Mouse (Mus musculus) embryonic facial prominence, embryonic 12.5 days (tissue): ENCODE measurements around the gene Rps15a. TPM values are rescaled to one million over a fixed set of nuclear protein-coding genes. Genes with fewer than 3 reads are reported as not detected.

Experiments used
- ATAC-seq: fragments of 200-750 bp; cut with Nextera tagmentation; 2 replicates; pipeline ENCODE4 v1.8.0; 2017; ENCODE audit not compliant: insufficient number of reproducible peaks, insufficient read depth, low FRiP score, low TSS enrichment
- H3K27ac ChIP-seq: fragments of 300-500 bp; sonication (generic); 2 replicates; pipeline ENCODE4 v1.5.1; 2016; ENCODE audit warnings: mild to moderate bottlenecking
- H3K27me3 ChIP-seq: fragments of 300-500 bp; sonication (generic); 2 replicates; pipeline ENCODE4 v1.6.1; 2016; ENCODE audit warnings: mild to moderate bottlenecking, moderate library complexity
- H3K36me3 ChIP-seq: fragments of 300-500 bp; sonication (generic); 2 replicates; pipeline ENCODE4 v1.6.1; 2016; ENCODE audit warnings: mild to moderate bottlenecking
- H3K4me1 ChIP-seq: fragments of 300-500 bp; sonication (generic); 2 replicates; pipeline ENCODE4 v1.6.1; 2016
- H3K4me2 ChIP-seq: fragments of 300-500 bp; sonication (generic); replicated peaks from 2 replicates; pipeline ENCODE4 v1.6.1; 2016; ENCODE audit warnings: mild to moderate bottlenecking, moderate library complexity
- H3K4me3 ChIP-seq: fragments of 300-500 bp; sonication (generic); 2 replicates; pipeline ENCODE4 v1.5.1; 2016; ENCODE audit warnings: mild to moderate bottlenecking
- H3K9ac ChIP-seq: fragments of 300-500 bp; sonication (generic); 2 replicates; pipeline ENCODE4 v1.6.1; 2016; ENCODE audit warnings: mild to moderate bottlenecking, moderate library complexity
- H3K9me3 ChIP-seq: fragments of 300-500 bp; sonication (generic); 2 replicates; pipeline ENCODE4 v1.6.1; 2016; ENCODE audit warnings: mild to moderate bottlenecking, moderate library complexity
- WGBS: fragments of 180-500 bp; shearing (Covaris S2); methylation state at CpG from one replicate; pipeline ENCODE4 v1.1.7; 2016; 5-methylcytosine and 5-hydroxymethylcytosine counted together
- polyA plus RNA-seq: library from polyadenylated mRNA; unstranded; fragments of >200 nt; fragmentation: Nextera tagmentation; extraction: Ambion mirVana; gene quantifications from 2 replicates; pipeline ENCODE4 v1.2.1, GENCODE M21; 2016

Rps15a gene
- polyA plus RNA-seq, 1 experiment from 2014 or later = 664 TPM

DNA sequence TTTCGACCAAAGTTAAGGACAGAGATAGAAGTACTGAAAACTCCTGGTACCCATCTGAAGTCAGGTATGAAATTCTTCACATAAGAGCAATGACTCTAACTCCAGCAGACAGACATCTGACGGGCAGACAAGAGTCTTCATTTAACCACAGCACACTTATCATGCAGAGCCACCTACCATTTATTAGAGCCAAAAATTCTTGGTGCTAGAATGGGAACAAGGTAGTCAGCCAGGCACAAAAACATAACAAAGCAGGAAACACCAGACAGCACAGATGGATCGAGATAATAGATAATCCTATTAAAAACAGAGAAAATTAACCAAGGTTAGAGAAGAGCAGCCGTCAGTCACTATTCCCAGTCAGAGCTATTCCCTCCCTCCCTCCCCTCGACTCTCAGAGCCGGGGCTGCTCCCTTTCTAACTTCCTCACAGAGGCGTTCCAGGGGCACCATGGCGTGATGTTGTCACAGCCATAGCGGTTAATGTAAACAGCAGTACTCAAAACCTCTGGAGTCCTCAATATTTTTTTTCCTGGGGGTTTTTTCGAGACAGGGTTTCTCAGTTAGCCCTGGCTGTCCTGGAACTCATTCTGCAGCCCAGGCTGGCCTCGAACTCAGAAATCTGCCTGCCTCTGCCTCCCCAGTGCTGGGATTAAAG is 10.4 kb upstream of the Rps15a start:
- H3K27ac ChIP-seq = no peak overlapping the region
- no peak for ATAC-seq
- no peak overlapping the region for H3K9ac ChIP-seq
- peaks cover 28% of the 10 kb centered on the region for H3K36me3 ChIP-seq
- peaks cover 24% of the 10 kb centered on the region for H3K4me1 ChIP-seq
- no peaks in the 10 kb centered on the region for H3K27me3 ChIP-seq
- no peak overlapping the region for H3K4me3 ChIP-seq
- peak overlapping the region; percentile 69 for H3K4me2 ChIP-seq
- WGBS = 78% methylated on average over 11 of the region's 11 CpGs
- no peaks in the 10 kb centered on the region for H3K9me3 ChIP-seq

GRCm38 (mm10) chr7:118125736-118126135 is 9.7 kb upstream of the Rps15a start:
- ATAC-seq = no peak
- Histone ChIP-seq H3K9ac (no peak overlapping the region), H3K27ac (no peak overlapping the region), H3K4me1 (peaks cover 24% of the 10 kb centered on the region), H3K4me3 (no peak overlapping the region), H3K27me3 (no peaks in the 10 kb centered on the region), H3K4me2 (no peak overlapping the region), H3K36me3 (peaks cover 34% of the 10 kb centered on the region), H3K9me3 (no peaks in the 10 kb centered on the region)

- no peak overlapping the region for H3K4me3 ChIP-seq
- ATAC-seq = no peak
- WGBS = 87% methylated on average over 4 of the region's 4 CpGs
- H3K9me3 ChIP-seq = no peaks in the 10 kb centered on the region
- H3K36me3 ChIP-seq = peaks cover 52% of the 10 kb centered on the region
- H3K27me3 ChIP-seq = no peaks in the 10 kb centered on the region
- H3K27ac ChIP-seq = no peak overlapping the region
- peaks cover 20% of the 10 kb centered on the region for H3K4me1 ChIP-seq
- H3K4me2 ChIP-seq = no peak overlapping the region
- no peak overlapping the region for H3K9ac ChIP-seq
Observed at GRCm38 (mm10) chr7:118123512-118124411, 7.8 kb upstream of the Rps15a start.

GRCm38 (mm10) chr7:118122235-118122634 is 6.2 kb upstream of the Rps15a start:
- Histone ChIP-seq H3K9me3 (no peaks in the 10 kb centered on the region), H3K4me3 (no peak overlapping the region), H3K4me1 (peaks cover 10% of the 10 kb centered on the region), H3K9ac (no peak overlapping the region), H3K27me3 (no peaks in the 10 kb centered on the region), H3K27ac (no peak overlapping the region), H3K36me3 (peaks cover 64% of the 10 kb centered on the region), H3K4me2 (no peak overlapping the region)
- no peak for ATAC-seq
- WGBS = 95% methylated on average over 7 of the region's 7 CpGs

DNA sequence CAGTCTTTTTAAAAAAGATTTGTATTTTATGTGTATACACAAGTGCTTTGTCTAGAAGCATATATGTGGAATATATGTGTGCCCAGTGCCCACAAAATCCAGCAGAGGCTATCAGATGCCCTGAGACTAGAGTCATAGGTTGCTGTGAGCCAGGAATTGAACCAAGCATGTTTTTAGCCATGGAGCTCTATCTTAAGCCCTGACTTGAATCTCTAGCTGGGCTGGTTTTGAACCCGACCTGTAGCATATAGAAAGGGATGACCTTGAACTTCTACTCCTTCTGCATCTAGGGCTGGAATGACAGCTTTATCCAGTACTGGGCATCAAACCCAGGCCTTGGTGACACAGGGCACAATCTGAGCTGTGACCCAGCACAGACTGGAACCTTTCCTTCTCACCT is 4.7 kb upstream of the Rps15a start:
- Histone ChIP-seq H3K27me3 (no peaks in the 10 kb centered on the region), H3K36me3 (peaks cover 58% of the 10 kb centered on the region), H3K4me1 (no peaks in the 10 kb centered on the region), H3K9ac (no peak overlapping the region), H3K27ac (no peak overlapping the region), H3K9me3 (no peaks in the 10 kb centered on the region), H3K4me2 (no peak overlapping the region), H3K4me3 (no peak overlapping the region)
- 71% methylated on average over 1 of the region's 1 CpGs for WGBS
- no peak for ATAC-seq

DNA sequence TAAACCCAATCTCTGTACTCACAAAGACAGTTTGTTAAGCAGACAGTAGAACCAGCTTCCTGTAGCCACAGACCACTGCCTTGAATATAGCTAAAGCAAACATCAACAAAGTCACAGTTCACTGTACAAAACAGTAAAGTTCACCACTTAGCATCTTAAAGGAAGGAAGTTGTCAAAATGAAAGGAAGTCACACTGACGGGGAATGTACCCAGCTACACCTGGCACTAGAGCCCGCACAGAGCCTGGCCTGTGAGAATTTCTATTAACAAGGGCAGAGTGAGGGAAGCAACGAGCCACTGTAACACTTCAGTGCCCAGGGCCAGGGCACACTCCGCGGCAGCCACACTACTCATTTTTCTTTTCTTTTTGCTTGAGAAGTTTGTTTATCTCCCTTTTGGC is 4.0 kb upstream of the Rps15a start:
- ATAC-seq = no peak
- Histone ChIP-seq H3K4me1 (no peaks in the 10 kb centered on the region), H3K4me2 (no peak overlapping the region), H3K27ac (no peak overlapping the region), H3K4me3 (no peak overlapping the region), H3K9me3 (no peaks in the 10 kb centered on the region), H3K27me3 (no peaks in the 10 kb centered on the region), H3K36me3 (peaks cover 57% of the 10 kb centered on the region), H3K9ac (no peak overlapping the region)
- 82% methylated on average over 5 of the region's 5 CpGs for WGBS

- Histone ChIP-seq H3K9me3 (no peaks in the 10 kb centered on the region), H3K36me3 (peaks cover 57% of the 10 kb centered on the region), H3K4me1 (peaks cover 6% of the 10 kb centered on the region), H3K4me2 (no peak overlapping the region), H3K4me3 (no peak overlapping the region), H3K27ac (no peak overlapping the region), H3K9ac (no peak overlapping the region), H3K27me3 (no peaks in the 10 kb centered on the region)
- no peak for ATAC-seq
- 64% methylated on average over 2 of the region's 2 CpGs for WGBS
Observed at GRCm38 (mm10) chr7:118119142-118119541, 3.2 kb upstream of the Rps15a start.

- H3K27ac ChIP-seq = no peak overlapping the region
- 84% methylated on average over 3 of the region's 3 CpGs for WGBS
- no peak overlapping the region for H3K4me3 ChIP-seq
- peaks cover 13% of the 10 kb centered on the region for H3K4me1 ChIP-seq
- no peaks in the 10 kb centered on the region for H3K9me3 ChIP-seq
- no peaks in the 10 kb centered on the region for H3K27me3 ChIP-seq
- ATAC-seq = no peak
- H3K36me3 ChIP-seq = peaks cover 60% of the 10 kb centered on the region
- no peak overlapping the region for H3K4me2 ChIP-seq
- H3K9ac ChIP-seq = no peak overlapping the region
Observed at GRCm38 (mm10) chr7:118118426-118118825, 2.4 kb upstream of the Rps15a start.

- no peak for ATAC-seq
- H3K36me3 ChIP-seq = peaks cover 62% of the 10 kb centered on the region
- 55% methylated on average over 4 of the region's 4 CpGs for WGBS
Observed at GRCm38 (mm10) chr7:118117539-118118210, 1.7 kb upstream of the Rps15a start.

GRCm38 (mm10) chr7:118116787-118117538 is 975 bp upstream of the Rps15a start:
- H3K36me3 ChIP-seq = peaks cover 62% of the 10 kb centered on the region
- H3K4me2 ChIP-seq = peak overlapping the region; percentile 51
- no peak for ATAC-seq
- no peak overlapping the region for H3K9ac ChIP-seq
- 27% methylated on average over 8 of the region's 8 CpGs for WGBS
- H3K4me1 ChIP-seq = peaks cover 28% of the 10 kb centered on the region
- no peaks in the 10 kb centered on the region for H3K9me3 ChIP-seq
- no peaks in the 10 kb centered on the region for H3K27me3 ChIP-seq
- no peak overlapping the region; the same call in 1 of the 2 replicates for H3K27ac ChIP-seq
- no peak overlapping the region for H3K4me3 ChIP-seq

More at GRCm38 (mm10) chr7:118117539-118118210, 1.7 kb upstream of the Rps15a start:
- no peaks in the 10 kb centered on the region for H3K27me3 ChIP-seq
- H3K27ac ChIP-seq = no peak overlapping the region; the same call in 1 of the 2 replicates
- H3K4me1 ChIP-seq = peaks cover 21% of the 10 kb centered on the region
- no peak overlapping the region for H3K4me3 ChIP-seq
- no peaks in the 10 kb centered on the region for H3K9me3 ChIP-seq
- H3K9ac ChIP-seq = no peak overlapping the region
- H3K4me2 ChIP-seq = no peak overlapping the region

- H3K9ac ChIP-seq = peak overlapping the region; percentile 98
- peak overlapping the region; percentile 93 for H3K4me3 ChIP-seq
- peak overlapping the region; percentile 93 for H3K27ac ChIP-seq
- peaks cover 68% of the 10 kb centered on the region for H3K36me3 ChIP-seq
- WGBS = under 1% methylated on average over 20 of the region's 20 CpGs
- H3K27me3 ChIP-seq = no peaks in the 10 kb centered on the region
- ATAC-seq = peak; percentile 29; the same call in 1 of the 2 replicates
- H3K9me3 ChIP-seq = no peaks in the 10 kb centered on the region
- peaks cover 41% of the 10 kb centered on the region for H3K4me1 ChIP-seq
- peak overlapping the region; percentile 92 for H3K4me2 ChIP-seq
Observed at GRCm38 (mm10) chr7:118115533-118115876, 483 bp downstream of the Rps15a start.
